Mouse (Mus musculus) thymus, postnatal 0 days (tissue): ENCODE measurements around the gene Smndc1. TPM values are rescaled to one million over a fixed set of nuclear protein-coding genes. Genes with fewer than 3 reads are reported as not detected.

Experiments
- DNase-seq: peaks from one replicate; pipeline ENCODE4 v3.0.0-alpha.2; 2015; ENCODE audit warnings: low spot score
- polyA plus RNA-seq: library from polyadenylated mRNA; unstranded; fragments of >200 nt; fragmentation: Nextera tagmentation; extraction: Ambion mirVana; gene quantifications from 2 replicates; pipeline ENCODE4 v1.2.1, GENCODE M21; 2015

The Smndc1 gene
- 56.4 and 66.0 TPM in 2 replicates for polyA plus RNA-seq

DNA sequence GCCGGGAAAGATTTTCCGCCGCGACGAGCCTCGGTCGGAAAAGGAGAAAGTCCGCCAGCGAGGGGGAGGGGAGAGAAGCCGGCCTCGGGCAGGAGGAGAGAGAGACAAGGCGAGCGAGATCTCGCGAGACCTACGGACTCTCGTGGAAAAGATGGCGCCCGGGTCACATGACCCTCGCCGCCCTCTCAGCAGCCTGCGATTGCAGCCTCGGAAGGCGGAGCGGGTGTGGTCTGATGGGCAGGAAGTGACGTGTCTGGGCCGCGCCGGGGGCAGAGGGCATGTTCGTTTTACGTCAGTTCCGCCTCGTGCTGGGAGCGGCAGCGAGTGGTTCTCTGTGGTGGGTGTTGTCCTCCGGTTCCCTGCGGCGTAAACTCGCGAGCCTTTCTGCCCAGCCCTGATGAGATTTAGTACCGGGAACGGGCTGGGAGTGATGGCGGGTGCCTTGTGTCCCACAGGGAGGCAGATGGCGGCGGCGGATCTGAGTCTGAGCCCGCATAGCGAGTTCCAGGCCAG lies at the start of gene Smndc1:
Gene Smndc1, minus strand, starts transcription at position 84 of the 513 bp plus-strand sequence.
- DNase-seq = peak; percentile 100

DNA sequence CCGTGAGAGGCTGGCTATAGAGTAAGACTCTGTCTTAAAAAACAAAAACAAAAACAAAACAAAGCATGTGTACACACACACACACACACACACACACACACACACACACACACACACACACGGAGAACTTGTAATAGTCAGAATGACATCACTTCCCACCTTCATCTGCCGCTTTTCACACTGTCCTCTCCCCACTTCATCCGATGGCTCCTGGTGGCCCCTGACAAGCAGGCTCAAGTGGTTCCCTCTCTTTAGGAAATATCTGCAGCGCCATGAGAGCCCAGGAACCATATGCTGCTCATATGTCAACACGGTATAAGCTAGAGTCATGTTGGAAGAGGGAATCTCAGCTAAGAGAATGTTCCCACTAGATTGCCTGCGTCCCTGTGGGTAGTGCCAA lies 49.0 kb upstream of the Smndc1 start:
- no peak for DNase-seq

- DNase-seq = no peak
Observed at GRCm38 (mm10) chr19:53437991-53438390, 47.6 kb upstream of the Smndc1 start.

- DNase-seq = no peak
Observed at GRCm38 (mm10) chr19:53437311-53437958, 47.1 kb upstream of the Smndc1 start.

DNA sequence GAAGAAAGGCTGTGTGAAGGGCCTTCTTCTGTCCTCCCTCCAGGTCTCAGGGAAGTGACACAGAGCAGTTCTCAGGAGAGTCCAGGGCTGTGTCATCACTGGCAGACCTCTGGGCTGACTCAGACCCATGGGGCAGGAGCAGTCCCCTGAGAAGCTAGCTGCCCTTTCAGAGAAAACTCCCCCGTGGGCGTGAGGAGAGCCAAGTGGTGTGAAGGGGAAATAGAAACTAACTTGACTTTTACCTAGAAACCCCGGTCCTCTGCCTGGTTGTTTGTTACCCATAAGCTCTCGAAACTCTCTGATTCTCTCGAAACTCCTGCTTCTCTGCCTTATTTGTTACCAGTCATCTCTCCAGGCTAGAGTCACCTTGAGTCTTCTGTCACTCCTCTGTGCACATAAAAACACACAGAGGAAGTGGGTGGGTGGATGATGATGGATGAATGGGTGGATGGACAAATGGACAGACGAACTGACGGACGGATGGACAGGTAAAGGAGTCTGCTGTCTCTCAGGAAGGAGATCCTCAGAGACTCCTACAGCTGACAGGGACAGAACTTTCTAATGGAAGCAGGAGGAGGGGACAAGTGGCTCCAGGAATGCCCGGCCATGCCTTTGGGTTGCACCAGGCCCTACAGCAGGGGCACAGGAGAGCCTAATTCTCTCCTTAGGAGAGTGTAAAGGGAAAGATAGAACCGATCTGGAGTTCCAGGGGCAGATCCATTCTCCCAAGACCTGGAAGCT lies 43.7 kb upstream of the Smndc1 start:
- DNase-seq = no peak

- DNase-seq = no peak
Observed at GRCm38 (mm10) chr19:53431003-53431402, 40.6 kb upstream of the Smndc1 start.

GRCm38 (mm10) chr19:53430356-53430755 lies 40.0 kb upstream of the Smndc1 start:
- DNase-seq = no peak

- no peak for DNase-seq
Observed at GRCm38 (mm10) chr19:53427817-53428216, 37.4 kb upstream of the Smndc1 start.

DNA sequence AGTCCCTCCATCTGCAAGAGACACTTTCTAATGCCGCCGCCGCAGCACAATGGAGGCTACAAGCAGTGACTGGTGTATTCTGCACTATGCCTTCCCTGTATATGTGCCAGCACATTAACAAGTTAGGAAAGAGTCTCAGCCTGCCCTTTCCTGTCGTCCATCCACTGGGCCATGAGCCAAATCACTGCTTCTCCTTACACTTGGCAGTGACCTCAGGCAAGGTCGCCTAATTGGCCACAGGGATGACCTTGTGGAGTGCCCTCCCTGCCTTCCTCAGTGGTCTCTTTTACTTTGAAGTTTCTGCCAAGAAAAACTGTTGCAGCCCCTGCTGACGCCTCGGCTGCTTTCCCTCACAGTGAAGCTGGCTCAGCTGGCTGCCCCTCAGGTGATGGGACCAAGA lies 37.0 kb upstream of the Smndc1 start:
- DNase-seq = no peak

- DNase-seq = no peak
Observed at GRCm38 (mm10) chr19:53425824-53426223, 35.4 kb upstream of the Smndc1 start.

- DNase-seq = peak; percentile 96
Observed at GRCm38 (mm10) chr19:53424629-53425028, 34.3 kb upstream of the Smndc1 start.

GRCm38 (mm10) chr19:53423816-53424465 lies 33.6 kb upstream of the Smndc1 start:
- DNase-seq = peak; percentile 87

DNA sequence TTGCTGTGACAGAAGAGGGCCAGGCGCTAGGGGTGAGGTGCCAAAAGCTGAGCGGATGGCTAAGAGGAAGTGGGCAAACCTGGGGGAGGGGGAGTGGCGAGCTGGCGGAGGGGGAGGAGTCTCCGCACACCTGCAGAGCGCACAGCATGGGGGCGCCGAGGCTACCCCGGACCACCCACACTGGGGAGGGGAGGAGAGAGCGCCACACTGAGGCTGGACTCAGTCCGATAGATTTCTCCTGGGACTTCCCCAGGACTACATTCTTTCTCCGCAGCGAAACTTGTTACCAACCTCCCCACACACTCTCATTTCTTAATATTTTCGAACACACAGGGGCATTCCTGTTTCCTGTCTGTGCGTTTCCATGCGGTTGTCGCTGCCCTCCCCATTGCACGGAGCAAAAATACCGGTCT lies 33.0 kb upstream of the Smndc1 start:
- DNase-seq = peak; percentile 94

DNA sequence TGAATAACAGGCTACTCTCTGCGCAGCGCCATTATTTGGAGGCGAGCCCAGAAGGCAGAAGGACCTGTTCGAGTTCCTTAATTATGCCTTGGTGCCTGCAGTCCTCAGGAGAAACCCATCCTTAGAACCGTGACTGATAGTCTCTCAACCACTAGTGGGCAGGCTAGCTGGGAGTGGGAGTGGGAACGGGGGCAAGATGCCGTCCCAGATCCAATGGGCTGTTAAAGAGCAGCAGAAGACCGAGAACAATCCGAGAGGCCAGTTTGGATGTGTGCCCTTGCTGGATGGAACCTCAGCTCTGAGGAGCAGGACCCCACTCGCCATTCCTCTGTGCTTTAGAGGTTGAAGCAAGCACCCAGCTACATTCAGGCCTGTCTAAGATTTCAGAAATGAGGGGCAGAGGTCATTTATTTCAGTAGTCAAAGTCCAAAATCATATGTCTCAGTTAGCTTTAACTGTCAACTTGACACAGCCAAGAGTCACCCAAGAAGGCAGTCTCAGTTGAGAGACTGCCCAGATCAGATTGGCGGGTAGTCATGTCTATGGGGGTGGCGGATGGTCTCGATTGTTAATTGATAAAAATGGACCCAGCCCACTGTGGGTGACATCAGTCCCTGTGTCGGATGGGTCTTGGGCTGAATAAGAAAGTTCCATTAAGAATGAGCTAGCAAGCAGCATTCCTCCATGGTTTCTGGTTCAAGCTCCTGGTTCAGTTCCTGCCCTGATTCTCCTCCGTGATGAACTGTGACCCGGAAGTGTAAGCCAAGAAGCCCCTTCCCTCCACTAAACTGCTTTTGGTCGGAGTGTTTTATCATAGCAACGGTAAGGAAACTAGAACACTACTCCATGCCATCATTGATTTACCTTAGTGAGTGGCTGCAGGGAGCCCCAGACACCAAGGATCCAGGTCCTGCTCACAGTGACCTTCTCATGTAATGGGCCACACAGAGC lies 32.3 kb upstream of the Smndc1 start:
- DNase-seq = no peak

GRCm38 (mm10) chr19:53421583-53422188 lies 31.3 kb upstream of the Smndc1 start:
- no peak for DNase-seq

- peak; percentile 89 for DNase-seq
Observed at GRCm38 (mm10) chr19:53420924-53421582, 30.7 kb upstream of the Smndc1 start.

DNA sequence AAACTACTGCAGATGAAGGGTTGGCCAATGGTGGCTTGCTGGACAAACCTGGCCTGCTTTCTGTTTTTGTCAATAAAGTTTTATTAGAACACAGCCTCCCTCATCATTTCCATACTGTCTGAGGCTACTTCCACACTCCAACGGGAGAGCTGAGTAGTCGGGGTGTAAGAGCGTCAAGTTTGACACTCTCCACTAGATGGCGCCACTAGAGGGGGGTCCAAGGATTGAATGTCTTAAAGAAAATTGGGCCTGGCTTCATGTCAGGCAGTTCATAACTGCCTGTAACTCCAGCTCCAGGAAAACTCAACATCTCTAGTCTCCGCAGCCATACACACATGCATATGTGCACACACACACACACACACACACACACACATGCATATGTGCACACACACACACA lies 29.5 kb upstream of the Smndc1 start:
- DNase-seq = peak; percentile 91

GRCm38 (mm10) chr19:53415198-53415597 lies 24.8 kb upstream of the Smndc1 start:
- DNase-seq = no peak

DNA sequence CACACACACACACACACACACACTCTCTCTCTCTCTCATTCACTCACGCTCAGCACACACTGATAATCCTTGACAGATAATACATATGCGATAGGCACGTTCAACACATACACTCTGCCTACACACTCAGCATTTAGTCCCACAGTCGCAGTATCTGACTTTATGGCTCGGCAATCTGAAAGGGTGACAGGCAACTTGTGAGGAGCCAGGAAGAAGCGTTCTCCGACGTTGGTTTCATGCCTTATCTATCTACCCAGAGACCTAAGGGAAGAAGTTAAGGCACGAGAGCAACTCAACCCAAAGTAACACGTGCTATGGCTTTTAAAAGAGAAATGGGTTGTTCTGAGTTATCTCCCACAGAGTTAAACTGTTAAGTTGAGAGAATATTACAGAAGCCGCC lies 24.3 kb upstream of the Smndc1 start:
- no peak for DNase-seq
